Mouse (Mus musculus) heart, embryonic 14.5 days (tissue): Measurements from ENCODE around the gene Tmod3. TPM values are rescaled to one million over a fixed set of nuclear protein-coding genes. Genes with fewer than 3 reads are reported as not detected.

Source experiments
- ATAC-seq: fragments of 200-750 bp; cut with Nextera tagmentation; 2 replicates; pipeline ENCODE4 v1.8.0; 2017; ENCODE audit warnings: low read depth, moderate TSS enrichment; ENCODE audit not compliant: insufficient number of reproducible peaks, insufficient read depth, low FRiP score
- H3K27ac ChIP-seq, 2 experiments: fragments of 200-500 bp in 1 of 2; fragments of 300-500 bp in 1 of 2; sonication (generic) in 1 of 2; replicated peaks in 1 of 2; 2 replicates each; pipeline ENCODE4 v1.5.1; 2012 to 2014; ENCODE audit warnings: low read depth in 2 of 2, low read length in 2 of 2, control low read depth in 1 of 2, mild to moderate bottlenecking in 1 of 2, mixed read lengths in 1 of 2; ENCODE audit not compliant: control insufficient read depth in 1 of 2, insufficient read depth in 1 of 2
- H3K27me3 ChIP-seq: fragments of 300-500 bp; sonication (generic); 2 replicates; pipeline ENCODE4 v1.6.1; 2014; ENCODE audit warnings: mild to moderate bottlenecking, low read length, control low read depth; ENCODE audit not compliant: control insufficient read depth, insufficient read depth
- H3K36me3 ChIP-seq: fragments of 300-500 bp; sonication (generic); 2 replicates; pipeline ENCODE4 v1.6.1; 2014; ENCODE audit warnings: mild to moderate bottlenecking, control low read depth, low read length, mixed read lengths; ENCODE audit not compliant: control insufficient read depth, insufficient read depth
- H3K4me1 ChIP-seq, 2 experiments: fragments of 200-500 bp in 1 of 2; fragments of 300-500 bp in 1 of 2; sonication (generic) in 1 of 2; 2 replicates each; pipeline ENCODE4 v1.6.1; 2012 to 2014; ENCODE audit warnings: low read length in 2 of 2, control low read depth in 1 of 2, mixed read lengths in 1 of 2; ENCODE audit not compliant: control insufficient read depth in 2 of 2, insufficient read depth in 2 of 2
- H3K4me2 ChIP-seq: fragments of 300-500 bp; sonication (generic); 2 replicates; pipeline ENCODE4 v1.6.1; 2014; ENCODE audit warnings: mild to moderate bottlenecking, low read length
- H3K4me3 ChIP-seq, 2 experiments: fragments of 200-500 bp in 1 of 2; fragments of 300-500 bp in 1 of 2; sonication (generic) in 1 of 2; 2 replicates each; pipeline ENCODE4 v1.5.1; 2012 to 2014; ENCODE audit warnings: low read length in 2 of 2, mild to moderate bottlenecking in 2 of 2, control low read depth in 1 of 2, low read depth in 1 of 2, moderate library complexity in 1 of 2; ENCODE audit not compliant: control insufficient read depth in 1 of 2, insufficient read depth in 1 of 2
- H3K9ac ChIP-seq: fragments of 300-500 bp; sonication (generic); 2 replicates; pipeline ENCODE4 v1.6.1; 2014; ENCODE audit warnings: mild to moderate bottlenecking, low read length
- H3K9me3 ChIP-seq: fragments of 300-500 bp; sonication (generic); 2 replicates; pipeline ENCODE4 v1.6.1; 2016; ENCODE audit warnings: low read length, control low read depth; ENCODE audit not compliant: control insufficient read depth
- WGBS: fragments of 180-500 bp; shearing (Covaris S2); extraction: QIAGEN DNeasy Blood & Tissue Kit; methylation state at CpG from one replicate; pipeline ENCODE4 v1.1.7; 2014; 5-methylcytosine and 5-hydroxymethylcytosine counted together
- polyA plus RNA-seq: library from polyadenylated mRNA; unstranded; fragments of >200 nt; fragmentation: Nextera tagmentation; extraction: Ambion mirVana; gene quantifications from 2 replicates; pipeline ENCODE4 v1.2.1, GENCODE M21; 2014

Tmod3 gene
- polyA plus RNA-seq, 1 experiment from 2014 or later = 75.0 TPM

DNA sequence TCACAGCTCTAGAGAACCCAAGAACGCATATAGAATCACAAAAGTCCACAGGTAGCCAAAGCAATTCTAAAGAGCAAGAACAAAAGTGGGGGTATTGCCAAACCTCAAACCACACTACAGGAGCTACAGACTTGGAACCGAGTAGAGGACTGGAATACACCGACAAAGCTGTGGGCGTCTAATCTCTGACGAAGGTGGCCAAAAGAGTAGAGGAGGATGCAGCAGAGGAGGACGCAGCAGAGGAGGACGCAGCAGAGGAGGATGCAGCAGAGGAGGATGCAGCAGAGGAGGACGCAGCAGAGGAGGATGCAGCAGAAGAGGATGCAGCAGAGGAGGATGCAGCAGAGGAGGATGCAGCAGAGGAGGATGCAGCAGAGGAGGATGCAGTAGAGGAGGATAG is 38.5 kb downstream of the Tmod3 start:
- no peak overlapping the region for H3K27ac ChIP-seq
- H3K9me3 ChIP-seq = no peaks in the 10 kb centered on the region
- no peak overlapping the region for H3K4me2 ChIP-seq
- H3K4me1 ChIP-seq = no peaks in the 10 kb centered on the region
- peaks cover 17% of the 10 kb centered on the region; the same call in 1 of the 2 replicates for H3K36me3 ChIP-seq
- no peaks in the 10 kb centered on the region for H3K27me3 ChIP-seq
- WGBS = 88% methylated on average over 8 of the region's 8 CpGs
- no peak overlapping the region for H3K9ac ChIP-seq
- no peak for ATAC-seq
- H3K4me3 ChIP-seq = no peak overlapping the region

DNA sequence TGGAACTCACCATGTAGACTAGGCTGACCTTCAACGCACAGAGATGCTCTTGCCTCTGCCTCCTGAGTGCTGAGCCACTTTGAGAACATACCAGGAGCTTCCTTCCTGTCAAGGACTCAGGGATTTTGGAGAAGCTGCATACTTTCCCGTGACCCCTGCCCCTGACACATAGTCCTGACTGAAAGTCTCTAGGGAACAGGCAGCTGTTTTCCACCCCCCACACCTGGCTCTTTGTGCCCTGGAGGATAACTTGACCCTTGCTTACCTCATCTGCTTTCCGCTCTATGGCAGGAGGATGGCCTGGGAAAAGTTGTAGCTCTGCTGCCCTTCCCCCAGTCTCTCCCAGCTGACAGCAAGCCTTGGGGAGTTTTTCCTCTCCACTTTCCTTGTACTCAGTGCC is 41.7 kb downstream of the Tmod3 start:
- Histone ChIP-seq H3K27me3 (no peaks in the 10 kb centered on the region), H3K9ac (no peak overlapping the region), H3K4me3 (no peak overlapping the region), H3K4me2 (no peak overlapping the region), H3K4me1 (no peaks in the 10 kb centered on the region), H3K27ac (no peak overlapping the region), H3K9me3 (no peaks in the 10 kb centered on the region), H3K36me3 (peaks cover 46% of the 10 kb centered on the region)
- ATAC-seq = no peak
- 73% methylated on average over 3 of the region's 3 CpGs for WGBS

DNA sequence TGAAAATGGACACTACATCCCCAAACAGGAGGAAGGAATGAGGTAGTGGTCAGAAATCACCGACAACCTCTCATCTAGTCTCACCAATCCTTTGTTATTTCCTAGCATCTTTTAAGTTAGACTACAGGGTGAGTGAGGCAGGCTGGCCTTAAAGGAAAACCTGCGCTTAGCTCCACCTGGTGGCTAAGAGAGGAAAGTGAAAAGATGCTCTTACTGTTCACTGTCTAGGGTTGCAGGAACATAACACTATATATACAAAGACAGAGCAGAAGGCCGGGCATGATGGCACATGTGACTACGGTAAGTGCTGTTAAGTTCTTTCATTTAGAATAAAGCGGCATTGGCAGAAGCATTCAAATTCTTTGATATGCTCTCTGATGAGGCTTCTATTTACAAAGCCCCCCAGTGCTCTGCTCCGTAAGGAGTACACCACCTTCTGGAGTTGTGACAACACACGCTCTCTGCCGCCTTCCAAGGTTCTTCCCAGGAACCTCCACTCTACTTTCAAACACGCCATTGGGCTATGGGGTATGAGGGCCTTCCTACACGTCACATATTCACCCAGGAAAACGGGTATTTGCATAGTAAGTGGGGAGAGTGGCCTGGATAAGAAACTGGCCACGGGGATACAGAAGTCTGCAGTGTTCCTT is 43.9 kb downstream of the Tmod3 start:
- H3K9ac ChIP-seq = no peak overlapping the region
- H3K27ac ChIP-seq = no peak overlapping the region
- no peak for ATAC-seq
- WGBS = 57% methylated on average over 12 of the region's 12 CpGs
- no peaks in the 10 kb centered on the region for H3K9me3 ChIP-seq
- H3K27me3 ChIP-seq = no peaks in the 10 kb centered on the region
- H3K4me3 ChIP-seq = no peak overlapping the region
- no peak overlapping the region for H3K4me2 ChIP-seq
- peaks cover 44% of the 10 kb centered on the region for H3K36me3 ChIP-seq
- H3K4me1 ChIP-seq = peaks cover 0 to 8% of the 10 kb centered on the region in 2 experiments; a peak in 1 of 4 replicates

DNA sequence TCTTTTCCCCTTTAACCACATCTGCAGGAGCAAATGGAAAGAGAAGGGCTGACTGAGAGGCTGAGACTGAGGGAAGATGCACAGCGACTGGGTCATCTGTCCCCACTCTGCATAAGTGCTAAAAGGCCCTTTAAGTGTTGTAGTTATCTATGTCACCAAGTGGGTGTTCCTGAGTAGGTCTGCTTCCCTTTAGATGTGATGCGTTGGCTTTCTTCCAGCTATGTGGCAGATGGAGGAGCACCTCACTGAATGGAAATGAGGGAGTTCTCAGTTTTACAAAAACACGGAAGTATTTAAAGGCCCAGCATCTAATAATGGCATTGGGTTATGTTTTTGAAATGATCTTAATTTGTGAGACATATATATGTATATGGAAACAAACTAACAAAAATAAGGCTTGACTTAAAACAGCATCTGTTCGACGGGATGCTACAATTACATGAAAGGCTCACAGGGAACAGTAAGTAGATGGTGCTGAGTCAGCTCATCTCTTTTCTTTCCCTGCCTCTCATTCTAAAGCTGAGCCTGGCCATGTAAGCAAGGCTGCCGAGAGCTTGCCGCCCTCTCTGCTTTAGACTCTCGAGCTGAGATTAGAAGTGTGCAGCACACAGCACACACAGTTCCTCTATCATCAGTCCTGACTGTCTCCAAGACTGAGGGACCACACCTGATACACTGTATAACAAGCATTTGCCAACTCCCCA is 48.1 kb downstream of the Tmod3 start:
- Histone ChIP-seq H3K4me2 (no peak overlapping the region), H3K4me1 (peaks cover 0 to 8% of the 10 kb centered on the region in 2 experiments; a peak in 1 of 4 replicates), H3K27me3 (no peaks in the 10 kb centered on the region), H3K9ac (no peak overlapping the region), H3K27ac (no peak overlapping the region), H3K9me3 (no peaks in the 10 kb centered on the region), H3K4me3 (no peak overlapping the region), H3K36me3 (peaks cover 81% of the 10 kb centered on the region)
- ATAC-seq = no peak
- 43% methylated on average over 8 of the region's 8 CpGs for WGBS

DNA sequence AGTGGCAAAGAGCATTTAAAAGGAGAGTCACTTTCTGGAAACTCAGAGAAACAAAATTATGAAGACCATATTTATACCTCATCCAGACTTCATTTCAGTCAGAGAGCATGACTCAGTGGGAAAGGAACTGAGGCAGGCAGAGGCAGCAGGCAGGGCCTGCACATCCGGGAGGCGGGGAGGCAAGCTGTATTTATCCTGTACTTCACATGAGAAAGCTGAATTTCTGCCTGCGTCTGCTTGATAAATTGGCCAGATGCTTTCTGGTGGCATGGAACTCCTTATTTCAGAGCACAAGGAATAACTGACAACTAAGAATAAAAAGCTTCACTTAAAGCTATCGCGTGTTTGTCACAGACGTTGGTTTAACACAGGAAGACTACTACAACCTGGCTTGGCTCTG is 55.1 kb downstream of the Tmod3 start:
- H3K9ac ChIP-seq = no peak overlapping the region
- 92% methylated on average over 6 of the region's 6 CpGs for WGBS
- H3K4me2 ChIP-seq = no peak overlapping the region
- H3K4me1 ChIP-seq = no peaks in the 10 kb centered on the region
- no peaks in the 10 kb centered on the region for H3K9me3 ChIP-seq
- ATAC-seq = no peak
- peaks cover 92% of the 10 kb centered on the region for H3K36me3 ChIP-seq
- no peak overlapping the region for H3K4me3 ChIP-seq
- H3K27ac ChIP-seq = no peak overlapping the region
- H3K27me3 ChIP-seq = no peaks in the 10 kb centered on the region

DNA sequence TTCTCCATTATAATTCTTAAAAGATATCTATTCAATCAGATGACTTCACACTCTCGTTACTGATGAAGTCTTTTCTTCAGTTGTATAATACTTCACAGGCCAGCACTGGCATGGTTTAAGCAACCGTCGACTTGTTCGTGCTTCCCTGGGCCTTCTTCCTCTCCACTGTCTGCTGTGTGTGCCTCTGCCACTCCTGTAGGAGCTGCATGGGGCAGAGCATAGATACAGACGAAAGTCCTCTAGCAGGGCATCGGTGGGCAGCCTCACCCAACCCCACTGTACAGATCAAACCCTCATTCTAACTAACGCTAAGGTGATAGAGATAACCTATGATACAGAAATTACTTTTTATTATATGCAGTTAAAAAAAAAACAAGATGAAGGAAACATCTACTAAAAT is 60.9 kb downstream of the Tmod3 start:
- peaks cover 57% of the 10 kb centered on the region for H3K36me3 ChIP-seq
- no peak for ATAC-seq

DNA sequence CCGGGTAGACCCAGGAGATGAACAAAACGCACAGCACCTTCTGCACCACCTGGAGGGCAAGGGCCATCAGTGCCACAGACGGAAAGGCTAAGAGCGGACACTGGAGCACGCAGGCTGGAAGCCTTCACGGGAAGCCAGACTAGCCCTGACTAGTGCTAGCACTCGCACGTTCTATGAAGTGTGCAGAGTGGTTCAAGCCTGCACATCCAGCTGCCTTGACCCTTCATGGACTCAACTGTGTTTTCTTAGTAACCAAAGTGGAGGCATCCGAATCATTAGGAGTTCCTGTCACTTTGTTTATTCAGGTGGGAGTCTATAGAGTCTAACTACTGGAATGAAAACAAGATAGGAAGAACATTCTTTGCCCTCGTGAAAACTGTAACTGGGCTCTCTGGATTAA is 63.5 kb downstream of the Tmod3 start:
- Histone ChIP-seq H3K4me3 (no peak overlapping the region), H3K4me2 (no peak overlapping the region), H3K9ac (no peak overlapping the region), H3K36me3 (peaks cover 34% of the 10 kb centered on the region), H3K27me3 (no peaks in the 10 kb centered on the region), H3K9me3 (no peaks in the 10 kb centered on the region), H3K4me1 (no peaks in the 10 kb centered on the region), H3K27ac (no peak overlapping the region)
- no peak; the same call in 1 of the 2 replicates for ATAC-seq
- 65% methylated on average over 10 of the region's 10 CpGs for WGBS

More for the DNA sequence above, 60.9 kb downstream of the Tmod3 start:
- no peak overlapping the region for H3K4me3 ChIP-seq
- H3K27me3 ChIP-seq = no peaks in the 10 kb centered on the region
- H3K9ac ChIP-seq = no peak overlapping the region
- no peak overlapping the region for H3K4me2 ChIP-seq
- H3K9me3 ChIP-seq = no peaks in the 10 kb centered on the region
- H3K27ac ChIP-seq = no peak overlapping the region
- WGBS = 93% methylated on average over 7 of the region's 7 CpGs
- no peaks in the 10 kb centered on the region for H3K4me1 ChIP-seq
